Mouse (Mus musculus): ENCODE results near the gene Echdc2.
A peak's percentile ranks its signal among the peaks of the same experiment; 100 is the strongest.

Gene Echdc2

GRCm38 (mm10) chr4:108199236-108199635 lies 34.0 kb downstream of the Echdc2 start:
- no peak for DNase-seq (ENCODE audit: low spot score)

- DNase-seq (ENCODE audit: low spot score), result no peak
Observed at GRCm38 (mm10) chr4:108204629-108205028, 39.4 kb downstream of the Echdc2 start.

- DNase-seq (ENCODE audit: low spot score), result no peak
Observed at GRCm38 (mm10) chr4:108213023-108213422, 47.8 kb downstream of the Echdc2 start.

- no peak for DNase-seq (ENCODE audit: low spot score)
Observed at GRCm38 (mm10) chr4:108217332-108218179, 52.3 kb downstream of the Echdc2 start, which contains the start of gene Zyg11a. Zyg11a (minus strand) TSS chr4:108218048.

GRCm38 (mm10) chr4:108219019-108219418 lies 53.8 kb downstream of the Echdc2 start:
- no peak for DNase-seq (ENCODE audit: low spot score)

GRCm38 (mm10) chr4:108222507-108222906 lies 57.3 kb downstream of the Echdc2 start:
- no peak for DNase-seq (ENCODE audit: low spot score)

GRCm38 (mm10) chr4:108225341-108225872 lies 60.2 kb downstream of the Echdc2 start:
- DNase-seq (ENCODE audit: low spot score), result peak; percentile 93

All from adipocyte (in vitro differentiated cells).